Mouse (Mus musculus) frontal cortex, adult (tissue): Measurements from ENCODE around the gene Zfp932.
A peak's percentile ranks its signal among the peaks of the same experiment; 100 is the strongest.
"Not testable (repeated sequence)": the region's sequence is repeated elsewhere in the genome, so short reads cannot be mapped to it uniquely, and the experiment has no call there.

Source experiments
- ATAC-seq: cut with Nextera tagmentation; 2 replicates; pipeline ENCODE4 v1.9.2; 2017; ENCODE audit warnings: mild to moderate bottlenecking, moderate library complexity, mixed read lengths; ENCODE audit not compliant: low TSS enrichment

Zfp932 gene

GRCm38 (mm10) chr5:109996026-109996937 lies at the start of gene Zfp932:
Zfp932 (plus strand) TSS chr5:109996521.
- ATAC-seq = not testable (repeated sequence)

GRCm38 (mm10) chr5:109950281-109950680 lies 46.0 kb upstream of the Zfp932 start:
- ATAC-seq = no peak

GRCm38 (mm10) chr5:109980743-109981142 lies 15.6 kb upstream of the Zfp932 start:
- not testable (repeated sequence) for ATAC-seq

- ATAC-seq = not testable (repeated sequence)
These were observed 860 bp upstream of the Zfp932 start for GRCm38 (mm10) chr5:109995461-109995860.

- not testable (repeated sequence) for ATAC-seq
These were observed 19.5 kb downstream of the Zfp932 start for GRCm38 (mm10) chr5:110015775-110016174.

GRCm38 (mm10) chr5:110023273-110023672 lies 27.0 kb downstream of the Zfp932 start:
- no peak for ATAC-seq

- not testable (repeated sequence) for ATAC-seq
These were observed 27.5 kb downstream of the Zfp932 start for GRCm38 (mm10) chr5:110023694-110024427.

- ATAC-seq = peak; percentile 99
These were observed 61.5 kb downstream of the Zfp932 start for GRCm38 (mm10) chr5:110057637-110058408.
